18 mouse cellular contexts compared by ENCODE assay signal in the genomic region with DNA sequence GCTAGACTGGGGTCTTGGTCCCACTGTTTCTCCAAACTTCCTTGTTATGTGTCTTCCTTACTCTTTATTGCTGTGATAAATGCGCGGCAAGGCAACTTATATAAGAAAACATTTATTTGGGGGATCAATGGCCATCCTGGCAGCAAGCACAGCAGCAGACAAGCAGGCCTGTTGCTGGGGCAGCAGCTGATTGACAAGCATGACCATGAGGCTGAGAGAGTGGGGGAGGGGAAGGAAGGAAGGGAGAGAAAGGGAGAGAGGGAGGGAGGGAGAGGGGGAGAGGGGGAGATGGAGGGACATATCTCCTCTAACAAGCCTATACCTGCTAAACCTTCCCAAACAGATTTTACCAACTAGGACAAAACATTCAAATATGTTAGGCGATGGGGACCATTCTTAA.
"Had no signal": no experiment of that assay in that cellular context is flagged by ENCODE, and none has a peak within 500 bp of the region (broad histone marks: within the 10 kb centered on the region; RNA-seq: fewer than 3 reads in every experiment).

No protein-coding gene starts in this region.

- H3K9me3 ChIP-seq: kidney, embryonic 15.5 days; liver, embryonic 13.5 days; neural tube, embryonic 13.5 days; stomach, embryonic 15.5 days had no signal

- H3K4me2 ChIP-seq: kidney, embryonic 15.5 days; liver, embryonic 13.5 days; neural tube, embryonic 13.5 days; stomach, embryonic 15.5 days had no signal

- H3K9ac ChIP-seq: kidney, embryonic 15.5 days; liver, embryonic 13.5 days; neural tube, embryonic 13.5 days; stomach, embryonic 15.5 days had no signal

- H3K27me3 ChIP-seq: kidney, embryonic 15.5 days; liver, embryonic 13.5 days; neural tube, embryonic 13.5 days; stomach, embryonic 15.5 days had no signal

- H3K27ac ChIP-seq: kidney, embryonic 15.5 days; left cerebral cortex, adult 2 months; liver, embryonic 13.5 days; neural tube, embryonic 13.5 days; stomach, embryonic 15.5 days had no signal

- DNase-seq: kidney, adult 11 months; kidney, adult 8-10 months; kidney, postnatal 10 days; kidney, postnatal 36 days; layer of hippocampus, postnatal 36 days; liver, embryonic 13.5 days; lung, adult 2 months; lung, postnatal 14 days; lung, postnatal 4 days; retina, postnatal 1 day; right cerebral cortex, postnatal 25 days; spleen, adult 18-20 months; thymus, postnatal 25 days had no signal

- H3K36me3 ChIP-seq: kidney, embryonic 15.5 days; liver, embryonic 13.5 days; neural tube, embryonic 13.5 days; stomach, embryonic 15.5 days had no signal

- H3K4me3 ChIP-seq: kidney, embryonic 15.5 days; left cerebral cortex, adult 2 months; liver, embryonic 13.5 days; myocyte; neural tube, embryonic 13.5 days; stomach, embryonic 15.5 days had no signal

- H3K4me1 ChIP-seq: kidney, embryonic 15.5 days; liver, embryonic 13.5 days; stomach, embryonic 15.5 days had no signal
